Mouse (Mus musculus) E14TG2a.4 (cell line): ENCODE data around the gene Evx1.

ENCODE experiments used
- CTCF ChIP-seq: conservative IDR thresholded peaks from 2 replicates; pipeline ENCODE4 v1.5.1; 2014; ENCODE audit warnings: low read length
- NANOG ChIP-seq: IDR thresholded peaks from 2 replicates; pipeline ENCODE4 v1.6.1; 2014; ENCODE audit warnings: borderline replicate concordance, low read length, mixed read lengths

- no peak for TF ChIP-seq CTCF
- TF ChIP-seq NANOG = no peak
Observed at GRCm38 (mm10) chr6:52264106-52264790, 49.0 kb upstream of the Evx1 start.
